Mouse (Mus musculus) urinary bladder, postnatal 36 days (tissue): ENCODE data around the gene Irs1.

Experiments
- DNase-seq, 2 experiments: peaks; one replicate each; pipeline ENCODE4 v3.0.0; 2022; ENCODE audit warnings: low spot score in 2 of 2, mixed read lengths in 1 of 2

The Irs1 gene

DNA sequence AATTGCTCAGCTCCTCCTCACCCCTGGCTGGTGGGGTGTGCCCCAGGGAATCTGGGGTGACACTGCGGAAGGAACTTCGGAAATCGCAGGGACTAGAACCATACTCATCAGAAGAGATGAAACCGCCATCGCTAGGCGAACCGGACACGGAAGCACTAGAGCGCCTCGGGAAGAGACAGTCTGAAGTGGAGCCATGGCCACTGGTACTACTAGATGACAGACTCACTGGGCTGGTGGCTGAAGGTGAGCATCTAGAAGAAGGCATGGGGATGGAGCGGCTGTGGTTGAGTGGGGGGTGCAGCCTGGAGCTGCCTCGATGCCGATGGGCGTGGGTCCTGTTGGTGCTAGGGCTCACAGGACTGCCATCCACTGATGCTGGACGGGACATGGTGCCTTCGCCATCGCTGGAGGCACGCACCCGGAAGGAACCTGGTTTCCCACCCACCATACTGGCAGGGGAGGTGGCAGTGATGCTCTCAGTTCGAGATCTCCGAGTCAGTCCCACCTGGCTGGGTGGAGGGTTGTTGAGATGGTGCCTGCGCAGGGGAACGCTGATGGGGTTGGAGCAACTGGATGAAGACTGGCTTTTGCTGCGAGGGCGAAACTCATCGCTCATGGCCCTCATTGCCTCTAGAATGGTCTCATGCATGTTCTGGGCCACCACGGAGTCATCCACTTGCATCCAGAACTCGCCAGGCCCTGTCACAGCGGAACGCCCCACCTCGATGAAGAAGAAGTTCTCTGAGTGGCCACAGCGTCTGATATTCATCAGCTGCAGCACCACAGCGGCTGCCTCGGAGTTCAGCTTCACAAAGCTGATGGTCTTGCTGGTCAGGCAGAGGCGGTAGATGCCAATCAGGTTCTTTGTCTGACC, 1.9 kb downstream of the Irs1 start:
- no peak for DNase-seq

DNA sequence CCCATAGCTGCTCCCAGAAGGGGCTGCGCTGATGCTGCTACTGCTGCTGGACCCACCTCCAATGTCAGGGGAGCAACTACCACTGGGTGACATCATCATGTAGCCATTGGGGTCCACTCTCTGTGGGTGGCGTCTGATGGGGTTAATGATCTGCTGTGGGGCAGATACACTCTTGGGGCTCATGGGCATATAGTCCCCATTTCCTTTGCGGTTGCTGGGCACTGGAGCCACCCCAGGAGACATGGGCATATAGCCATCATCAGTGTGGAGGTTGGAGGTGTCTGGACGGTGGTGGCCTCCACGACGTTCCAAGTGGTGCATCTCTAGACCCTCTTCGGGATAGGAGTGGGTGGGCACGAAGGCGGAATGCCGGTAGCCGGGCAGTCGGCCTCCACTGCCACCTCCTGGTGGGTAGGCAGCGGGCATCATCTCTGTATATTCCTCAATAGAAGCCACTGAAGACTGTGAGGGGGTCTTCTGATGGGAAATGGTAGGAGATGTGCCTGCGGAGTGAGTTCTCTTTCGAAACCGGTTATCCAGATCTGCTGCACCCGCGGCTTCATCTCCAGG, 2.7 kb downstream of the Irs1 start:
- DNase-seq = no peak

DNA sequence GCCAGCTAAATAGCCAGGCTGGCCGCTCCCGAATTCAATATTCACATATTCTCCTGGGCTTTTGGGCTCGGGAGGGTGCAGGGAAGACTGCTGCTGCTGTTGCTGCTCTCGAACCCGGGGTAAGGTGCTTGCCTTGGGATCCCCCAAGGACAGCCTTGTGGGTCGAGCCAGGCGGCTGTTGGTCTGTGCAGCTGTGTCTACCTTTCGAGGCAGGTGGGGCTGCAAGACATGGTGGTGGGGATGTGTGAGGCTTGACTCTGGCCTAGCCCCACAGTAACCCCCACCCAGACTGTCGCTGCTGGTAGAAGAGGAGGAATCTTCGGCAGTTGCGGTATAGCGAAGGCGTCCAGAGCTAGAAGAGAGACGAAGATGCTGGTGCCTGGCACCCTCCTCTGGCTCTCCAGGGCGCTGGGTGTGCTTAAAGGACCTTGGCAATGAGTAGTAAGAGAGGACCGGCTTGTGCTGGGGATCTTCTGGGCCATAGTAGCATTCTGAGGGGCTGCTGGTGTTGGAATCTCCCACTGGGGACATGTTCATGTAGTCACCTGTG, 3.4 kb downstream of the Irs1 start:
- DNase-seq = no peak

DNA sequence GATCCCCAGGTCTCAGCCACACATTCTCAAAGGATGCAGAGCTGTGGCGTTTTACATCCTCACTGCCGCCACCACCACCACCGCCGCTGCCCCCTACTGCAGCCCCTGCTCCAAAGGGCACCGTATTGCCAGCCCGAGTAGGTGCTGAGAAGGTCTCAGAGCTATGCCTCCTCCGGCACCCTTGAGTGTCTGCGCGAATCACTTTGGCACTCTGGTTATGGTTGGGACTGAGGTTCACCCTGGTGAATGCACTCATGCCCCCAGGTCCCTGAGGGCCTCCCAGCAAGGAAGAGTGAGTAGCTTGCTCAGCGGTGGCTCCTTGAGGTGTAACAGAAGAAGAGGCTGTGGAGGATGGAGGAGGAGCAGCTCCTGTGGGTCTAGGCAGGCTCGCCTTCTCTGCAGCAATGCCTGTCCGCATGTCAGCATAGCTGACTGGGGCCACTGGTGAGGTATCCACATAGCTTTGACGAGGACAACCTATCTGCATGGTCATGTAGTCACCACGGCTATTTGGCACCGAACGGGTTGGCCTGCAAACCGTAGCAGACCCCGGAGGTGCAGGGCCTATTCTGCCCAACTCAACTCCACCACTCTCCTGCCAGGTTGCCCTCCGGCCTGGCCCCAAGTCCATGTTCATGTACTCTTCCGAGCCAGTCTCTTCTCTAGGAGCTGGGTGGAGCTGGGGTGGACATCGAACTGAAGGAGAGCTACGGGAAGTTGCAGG, 4.0 kb downstream of the Irs1 start:
- no peak for DNase-seq

DNA sequence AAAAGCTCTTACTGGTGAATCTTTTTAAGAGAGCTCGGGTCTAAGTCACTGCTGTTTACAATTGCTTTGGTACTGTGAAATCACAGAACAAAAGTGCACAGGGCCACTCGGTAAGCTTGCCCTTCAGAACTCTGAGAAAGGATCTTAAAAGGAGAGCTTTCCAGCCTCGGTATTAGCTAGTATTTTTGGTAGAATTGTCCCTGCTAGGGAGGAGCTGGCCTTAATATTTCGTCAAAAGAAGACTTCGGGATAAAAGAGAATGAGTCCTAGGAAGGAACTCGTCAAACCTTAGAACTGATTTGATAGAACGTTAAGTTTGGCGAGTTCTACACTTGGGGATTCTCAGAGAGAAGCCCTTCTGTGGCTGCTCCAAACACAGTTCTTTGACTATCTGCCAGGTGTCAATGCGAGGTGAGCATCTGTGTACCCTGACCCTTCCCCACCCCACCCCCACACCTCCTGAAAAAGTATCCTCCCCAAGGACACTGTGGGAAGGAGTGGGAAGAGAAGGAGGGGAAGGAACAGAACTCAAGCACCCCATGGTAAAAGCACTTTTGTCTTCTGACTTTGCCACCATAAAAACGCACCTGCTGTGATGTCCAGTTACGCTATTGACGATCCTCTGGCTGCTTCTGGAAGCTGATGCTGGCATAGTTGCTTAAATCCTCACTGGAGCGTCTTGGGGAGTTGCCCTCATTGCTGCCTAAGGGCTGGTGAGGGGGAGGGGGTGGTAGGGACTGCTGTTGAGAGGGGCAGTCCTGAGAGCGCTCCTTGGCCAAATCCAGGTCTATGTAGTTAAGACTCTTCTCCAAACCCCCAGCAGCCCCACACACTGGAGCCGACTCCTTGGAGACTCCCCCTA, 4.8 kb downstream of the Irs1 start:
- DNase-seq = no peak

DNA sequence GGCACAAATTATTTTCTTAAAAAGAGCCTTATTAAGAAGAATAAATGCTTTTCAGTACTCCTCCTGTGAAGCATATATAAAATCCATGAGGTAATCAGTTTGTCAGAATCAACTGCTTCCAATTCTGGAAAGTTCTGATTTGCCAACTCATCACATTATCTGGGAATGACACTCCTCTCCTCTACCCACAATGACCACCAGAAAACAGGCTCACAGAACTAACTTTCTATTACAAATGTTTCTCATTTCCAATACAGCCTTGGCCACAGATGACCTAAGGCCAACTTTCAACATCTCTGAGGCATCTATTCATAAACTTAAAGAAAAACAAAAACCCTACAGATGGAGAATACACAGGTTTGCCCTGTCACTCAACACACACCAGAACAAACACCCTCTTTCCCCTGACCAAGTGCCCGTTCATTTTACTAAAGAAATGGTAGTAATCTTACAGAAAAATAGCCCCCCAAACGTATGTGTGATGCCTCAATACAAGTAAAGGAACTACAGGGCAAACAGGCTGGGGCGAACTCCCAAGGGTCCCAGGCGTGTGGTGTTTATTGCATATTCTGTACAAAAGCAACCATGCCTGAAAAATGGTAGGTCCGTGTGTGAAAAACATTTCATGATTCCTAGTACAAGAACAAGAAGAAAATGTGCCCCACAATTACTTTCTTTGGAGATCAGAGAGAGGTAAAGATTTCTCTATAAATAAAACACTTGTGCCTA, 5.6 kb downstream of the Irs1 start:
- DNase-seq = no peak

DNA sequence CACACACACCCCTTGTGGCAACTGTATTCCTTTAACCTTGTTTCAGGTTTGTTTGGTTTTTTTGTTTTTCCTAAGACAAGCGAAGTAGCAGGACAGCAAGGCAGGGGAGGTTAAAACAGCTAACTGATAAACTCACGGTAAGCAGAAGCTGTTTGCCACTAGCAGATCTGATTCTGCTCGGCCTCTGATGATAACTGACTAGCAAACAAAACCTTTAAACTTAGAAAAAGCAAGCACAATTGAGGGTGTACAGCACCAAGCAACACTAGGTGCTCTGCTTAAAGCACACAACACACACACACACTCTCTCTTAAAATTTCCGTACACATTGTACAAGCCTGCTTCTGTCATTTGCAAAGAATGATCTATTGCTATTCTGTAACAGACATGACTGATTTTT, 6.8 kb downstream of the Irs1 start:
- no peak for DNase-seq

DNA sequence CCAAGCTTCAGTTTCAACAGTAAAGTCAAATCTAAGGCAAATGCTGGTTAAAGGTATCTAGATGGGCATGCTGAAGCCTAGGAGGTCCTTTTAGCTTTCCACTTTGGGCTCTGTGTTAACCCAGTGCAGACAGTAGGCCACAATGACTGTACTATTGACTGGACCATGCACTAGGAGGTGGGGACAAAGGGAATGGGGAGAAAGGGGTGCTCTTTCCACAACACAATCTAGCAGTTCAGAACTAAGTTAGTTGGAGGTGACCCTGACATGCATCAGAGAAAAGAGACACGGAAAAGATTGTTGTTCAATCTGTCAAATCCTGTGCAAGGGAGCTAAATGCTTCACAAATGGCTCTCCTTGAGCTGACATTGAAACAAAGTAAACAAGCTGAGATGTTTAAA, 7.3 kb downstream of the Irs1 start:
- no peak for DNase-seq

DNA sequence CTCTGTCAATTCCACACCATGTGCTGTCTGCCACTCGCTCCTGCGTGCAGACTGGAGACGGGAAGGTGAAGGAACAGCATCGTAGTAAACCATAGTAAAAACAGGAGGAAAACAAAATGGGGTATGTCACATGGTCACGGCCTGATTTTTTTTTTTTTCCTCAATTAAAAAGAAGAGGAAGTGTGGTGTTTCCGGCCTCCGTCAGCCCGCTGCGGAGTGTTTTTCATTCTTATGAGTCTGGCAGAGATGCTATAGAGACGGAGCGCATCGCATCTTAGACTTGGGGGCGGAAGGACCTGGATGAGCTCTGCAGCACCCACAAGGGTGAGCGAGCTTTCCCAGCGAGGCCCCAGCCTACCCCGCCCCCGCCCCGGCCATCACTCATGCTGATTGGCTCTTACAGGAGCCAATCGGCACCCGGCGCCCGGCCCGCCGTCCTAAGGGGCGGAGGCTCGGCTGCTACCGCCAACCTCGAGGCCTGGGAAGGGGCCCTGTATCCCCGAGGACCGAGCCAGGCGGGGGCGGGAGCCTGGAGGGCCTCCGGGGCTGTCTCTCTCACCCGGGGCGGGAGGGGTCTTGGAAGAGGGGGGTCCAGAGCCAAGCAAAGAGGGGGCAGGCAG, 8.1 kb downstream of the Irs1 start:
- peak; percentile 77 to 86 for DNase-seq

DNA sequence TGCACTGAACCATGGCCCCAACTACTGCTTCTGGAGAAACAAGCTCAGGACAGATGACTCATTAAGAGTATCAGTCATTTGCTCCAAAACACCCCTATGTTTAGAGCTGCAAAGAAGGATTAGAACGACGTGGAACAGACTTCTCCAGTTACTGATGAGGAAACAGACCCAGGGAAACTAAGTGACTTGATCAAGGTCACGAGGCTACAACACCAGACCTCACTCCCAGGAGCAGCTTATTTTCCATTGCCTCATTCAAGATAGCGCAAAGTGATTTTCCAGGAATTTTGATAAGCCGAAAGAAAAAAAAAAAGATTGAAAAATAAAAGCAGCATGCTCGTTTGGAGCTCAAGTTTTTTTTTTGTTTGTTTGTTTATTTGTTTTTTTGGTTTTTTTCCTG, 9.4 kb downstream of the Irs1 start:
- no peak for DNase-seq

DNA sequence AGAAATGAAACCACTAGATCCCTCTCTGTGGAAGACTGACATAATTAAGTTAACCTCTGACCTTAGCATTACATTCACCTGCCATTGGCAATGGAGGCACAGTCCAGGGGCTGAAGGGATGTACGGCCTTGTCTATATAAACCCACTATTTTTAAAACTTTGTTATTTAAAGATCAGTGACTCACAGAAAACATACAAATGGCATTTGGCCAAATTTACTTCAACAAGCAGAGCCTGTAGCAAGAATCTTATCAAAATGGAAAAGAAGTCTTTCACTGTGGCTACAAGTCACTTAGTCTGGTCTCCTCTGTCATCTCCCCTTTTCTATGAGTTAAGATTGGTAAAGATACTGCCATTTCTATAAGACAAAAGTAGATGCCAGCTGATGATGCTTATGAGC, 11.4 kb downstream of the Irs1 start:
- DNase-seq = no peak

DNA sequence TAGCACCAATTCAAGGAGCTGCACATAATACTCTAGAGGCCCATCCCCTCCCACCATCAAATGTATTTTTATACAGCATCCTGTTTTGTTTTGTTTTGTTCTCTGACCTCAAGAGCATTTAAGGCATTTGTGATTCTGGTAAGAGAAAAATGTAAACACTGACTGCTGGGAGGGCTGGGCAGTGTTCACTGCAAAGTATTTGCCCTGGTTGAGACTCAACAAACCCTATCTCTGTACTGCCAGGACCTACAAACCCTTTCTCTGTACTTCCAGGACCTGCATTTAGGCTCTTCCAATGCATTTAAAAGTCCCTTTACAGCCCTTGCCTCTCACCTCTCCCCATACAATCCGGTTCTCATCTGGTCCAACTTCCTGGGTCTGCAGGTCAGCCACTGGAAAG, 16.9 kb downstream of the Irs1 start:
- DNase-seq = no peak

DNA sequence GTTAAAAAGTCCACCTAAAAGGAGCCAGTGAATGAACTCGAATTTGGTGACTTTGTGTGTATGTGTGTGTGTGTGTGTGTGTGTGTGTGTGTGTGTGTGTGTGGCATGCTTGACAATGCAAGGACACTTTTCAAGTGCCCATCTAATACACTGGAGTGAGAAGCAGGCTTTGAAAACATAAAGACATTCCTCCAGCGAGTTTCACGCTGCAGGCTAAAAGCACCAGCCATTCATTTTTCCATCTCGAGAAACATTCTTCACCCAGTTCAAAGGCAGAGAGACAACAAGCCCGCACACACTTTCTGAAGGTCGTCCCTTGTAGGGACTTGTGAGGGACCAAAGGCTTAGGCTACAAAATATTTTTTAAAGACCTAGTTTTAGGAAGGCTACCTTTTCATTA, 17.7 kb downstream of the Irs1 start:
- DNase-seq = no peak

DNA sequence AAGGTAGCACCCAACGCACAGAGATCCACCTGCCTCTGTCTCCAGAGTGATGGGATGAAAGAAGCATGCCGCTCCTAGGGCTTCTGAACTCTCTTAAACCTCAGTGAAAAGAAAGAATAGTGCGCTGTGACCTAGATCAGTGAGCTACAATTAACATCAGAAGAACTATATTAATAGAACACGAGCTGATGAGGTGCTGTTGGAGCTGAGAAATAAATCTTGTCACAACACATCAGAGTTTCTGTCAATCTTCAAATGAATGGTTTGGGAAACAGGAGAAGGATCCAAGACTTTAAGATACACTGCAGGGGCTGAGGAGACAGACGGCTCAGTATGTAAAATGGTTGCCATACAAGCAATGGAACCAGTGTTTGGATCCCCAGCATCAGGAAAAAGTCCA, 19.0 kb downstream of the Irs1 start:
- no peak for DNase-seq

DNA sequence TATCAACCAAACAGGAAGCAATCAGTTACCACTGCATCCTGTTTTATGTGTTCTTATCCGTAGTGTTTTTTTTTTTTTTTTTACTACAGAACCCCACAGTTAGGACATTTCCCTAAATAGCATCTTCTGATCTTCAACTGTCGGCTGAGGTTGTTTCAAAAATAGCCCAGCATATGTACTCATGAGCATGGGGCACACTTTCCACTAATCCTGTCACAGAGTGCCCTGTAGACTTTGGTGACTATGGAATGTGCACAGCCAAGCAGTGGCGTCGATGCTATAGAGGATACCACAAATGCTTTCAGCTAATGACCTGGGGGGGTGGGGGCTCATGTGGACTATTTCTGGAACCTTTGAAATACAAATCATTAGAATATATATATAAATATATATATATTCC, 23.7 kb downstream of the Irs1 start:
- no peak for DNase-seq

DNA sequence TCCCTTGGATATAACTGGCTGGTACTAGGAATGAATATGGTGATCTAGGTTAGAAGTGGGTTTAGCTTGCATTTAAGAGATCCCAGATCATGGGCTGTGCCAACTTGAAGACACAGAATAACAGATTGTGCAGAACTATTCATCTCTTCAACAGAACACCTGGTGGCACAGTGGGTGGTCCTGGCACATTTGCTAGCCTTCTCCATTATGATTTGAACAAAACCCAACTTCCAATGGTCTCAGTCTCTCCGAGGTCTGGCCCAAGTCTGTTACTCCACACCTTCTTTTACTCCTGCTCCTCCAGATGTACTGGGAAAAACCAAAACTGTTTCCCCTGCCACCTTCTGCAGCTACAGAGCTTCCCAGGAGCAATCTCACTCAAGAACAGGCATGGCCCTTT, 28.9 kb downstream of the Irs1 start:
- DNase-seq = no peak

DNA sequence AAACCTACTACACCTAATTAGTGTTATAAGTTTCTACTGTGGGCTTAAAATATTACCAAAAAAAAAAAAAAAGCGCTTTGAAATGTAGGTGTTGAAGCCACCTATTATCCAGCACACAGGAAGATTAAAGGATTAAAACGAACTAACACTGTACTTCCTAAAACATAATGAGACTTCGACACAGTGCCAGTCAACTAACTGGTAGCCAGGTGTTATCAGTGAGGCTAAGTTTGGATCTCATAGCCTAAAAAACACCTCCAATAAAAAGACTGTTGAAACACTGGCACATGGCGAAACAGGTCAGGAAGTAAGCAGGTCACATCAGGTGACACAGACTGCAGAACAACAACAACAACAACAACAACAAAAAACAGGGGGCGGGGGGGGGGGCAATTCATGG, 29.6 kb downstream of the Irs1 start:
- DNase-seq = no peak

DNA sequence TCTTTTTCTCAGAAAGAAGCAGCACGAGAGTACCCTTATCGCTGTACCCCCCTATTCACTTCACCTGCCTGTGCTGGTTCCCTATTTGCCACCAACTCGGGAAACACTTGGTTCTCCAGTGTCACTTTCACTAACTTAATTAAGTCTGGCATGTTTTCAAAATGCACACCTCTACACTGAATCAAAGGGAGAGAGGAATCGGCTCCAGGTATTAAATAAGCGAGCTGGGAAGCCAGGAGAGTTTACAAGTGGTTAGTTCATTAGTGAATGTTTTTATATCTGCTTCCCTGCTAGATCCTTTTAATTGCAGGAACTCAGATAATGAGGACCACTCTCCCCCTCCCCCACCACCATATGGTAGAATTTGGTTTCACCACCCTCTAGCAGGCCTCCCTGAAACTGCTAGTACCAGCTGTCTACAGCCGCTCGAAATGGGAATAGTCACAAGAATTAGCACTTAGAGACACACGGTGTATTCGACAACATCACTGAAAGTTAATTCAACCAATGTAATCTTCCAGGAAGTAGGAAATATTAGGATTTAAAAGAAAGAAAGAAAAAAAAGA, 30.1 kb downstream of the Irs1 start:
- no peak for DNase-seq

DNA sequence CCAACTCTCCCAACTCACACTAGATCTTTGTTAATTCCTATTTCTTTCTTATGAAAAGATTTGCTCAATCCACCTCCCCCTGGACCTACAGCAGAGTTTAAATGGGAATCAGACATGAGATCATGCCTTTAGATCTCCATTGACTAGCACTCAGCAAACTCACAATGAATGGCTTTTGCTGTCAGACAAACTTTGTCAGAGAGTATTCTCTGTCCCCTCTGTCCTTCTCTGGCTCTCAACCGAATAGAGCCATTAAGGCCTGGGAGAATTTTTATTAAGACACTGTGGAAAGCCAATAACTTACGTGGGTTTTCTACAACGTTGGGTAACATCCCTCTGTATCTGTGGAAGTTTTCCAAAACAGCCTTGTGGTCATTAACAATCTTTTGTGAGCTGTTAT, 31.2 kb downstream of the Irs1 start:
- DNase-seq = no peak

DNA sequence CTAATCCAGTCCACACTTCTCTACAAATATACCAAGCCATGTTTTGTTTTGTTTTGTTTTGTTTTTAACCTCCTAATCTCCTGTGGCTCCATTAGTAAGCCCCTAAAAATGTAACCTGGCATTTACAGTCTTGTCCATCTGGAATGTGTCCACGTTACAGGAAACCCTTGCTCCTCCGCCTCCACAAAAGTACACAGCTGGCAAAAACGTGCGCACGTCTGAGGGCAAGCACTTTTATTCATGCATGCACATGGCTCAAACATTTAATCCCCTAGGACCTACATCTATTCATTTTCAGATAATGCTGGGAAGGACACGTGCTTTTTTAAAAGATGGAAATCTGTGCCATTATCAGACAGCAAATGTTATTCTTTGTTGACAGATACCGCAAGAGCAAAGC, 32.9 kb downstream of the Irs1 start:
- DNase-seq = peak in 1 of 2 experiments; percentile 19
